Mouse (Mus musculus) lung, adult 2 months (tissue): ENCODE data around the gene Slc4a1ap.
"Not testable (repeated sequence)": the region's sequence is repeated elsewhere in the genome, so short reads cannot be mapped to it uniquely, and the experiment has no call there.

Source experiments
- CTCF ChIP-seq: fragments of 200-500 bp; IDR thresholded peaks from 2 replicates; pipeline ENCODE4 v1.5.1; 2011; ENCODE audit warnings: mild to moderate bottlenecking, low read length, control low read depth; ENCODE audit not compliant: insufficient read depth
- POLR2A ChIP-seq: fragments of 200-500 bp; IDR thresholded peaks from 2 replicates; pipeline ENCODE4 v1.6.1; 2011; ENCODE audit warnings: low read depth, mild to moderate bottlenecking, control low read depth, low read length, borderline replicate concordance; ENCODE audit errors: extremely low read depth

GRCm38 (mm10) chr5:31588672-31589071 lies 61.9 kb downstream of the Slc4a1ap start:
- 0 out of 2 replicates have a peak, but pooled peaks have one; percentile 2 for TF ChIP-seq CTCF
- TF ChIP-seq POLR2A: not testable (repeated sequence)
